Mouse (Mus musculus): ENCODE results near the gene Mllt10. TPM values are rescaled to one million over a fixed set of nuclear protein-coding genes. Genes with fewer than 3 reads are reported as not detected.

Gene Mllt10
- polyA plus RNA-seq, 1 experiment from 2014 or later, result 50.0 TPM

DNA sequence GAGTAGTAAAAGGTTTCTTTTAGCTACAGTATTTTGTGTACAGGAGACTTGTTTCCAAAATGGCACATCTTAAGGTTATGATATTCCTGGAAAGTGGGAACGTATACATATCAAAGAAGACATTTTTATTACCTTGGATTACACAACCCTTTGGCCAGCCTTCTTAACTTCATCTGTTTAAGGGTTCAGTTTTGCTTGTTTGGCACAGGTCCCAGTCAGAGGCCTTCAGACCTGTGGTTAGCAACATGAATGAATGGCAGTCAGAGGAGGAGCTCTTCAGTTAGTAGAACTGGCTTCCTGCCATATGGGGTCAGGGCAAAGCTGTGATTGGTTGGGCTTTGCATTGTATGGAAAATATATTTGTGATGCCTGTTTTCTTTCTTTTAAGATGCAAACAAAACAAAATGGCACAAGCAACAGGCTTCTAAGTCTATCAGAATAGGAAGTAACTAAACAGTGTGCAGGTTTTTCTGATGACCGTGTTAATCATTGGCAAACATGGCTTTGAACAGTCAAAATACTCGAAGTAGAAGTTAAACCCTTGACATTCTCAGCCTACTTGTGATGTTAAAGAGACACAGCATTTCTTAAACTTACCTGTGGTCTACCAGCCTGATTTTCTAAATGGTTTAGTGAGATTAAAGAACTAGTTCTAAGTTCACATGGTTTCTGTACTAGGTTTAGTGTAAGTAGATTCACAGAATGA, 140.8 kb downstream of the Mllt10 start:
- H3K27me3 ChIP-seq, result no peaks in the 10 kb centered on the region
- 64% methylated on average over 3 of the region's 3 CpGs for WGBS
- H3K36me3 ChIP-seq, result peaks cover 13% of the 10 kb centered on the region
- H3K4me1 ChIP-seq (replicated peaks), result no peaks in the 10 kb centered on the region
- H3K4me2 ChIP-seq, result no peak overlapping the region
- no peak overlapping the region for H3K4me3 ChIP-seq
- H3K27ac ChIP-seq (replicated peaks), result no peak overlapping the region
- no peaks in the 10 kb centered on the region for H3K9me3 ChIP-seq
- ATAC-seq (ENCODE audit: low FRiP score, low read depth), result 0 out of 2 replicates have a peak, but pooled peaks have one; percentile 51
- H3K9ac ChIP-seq, result no peak overlapping the region

DNA sequence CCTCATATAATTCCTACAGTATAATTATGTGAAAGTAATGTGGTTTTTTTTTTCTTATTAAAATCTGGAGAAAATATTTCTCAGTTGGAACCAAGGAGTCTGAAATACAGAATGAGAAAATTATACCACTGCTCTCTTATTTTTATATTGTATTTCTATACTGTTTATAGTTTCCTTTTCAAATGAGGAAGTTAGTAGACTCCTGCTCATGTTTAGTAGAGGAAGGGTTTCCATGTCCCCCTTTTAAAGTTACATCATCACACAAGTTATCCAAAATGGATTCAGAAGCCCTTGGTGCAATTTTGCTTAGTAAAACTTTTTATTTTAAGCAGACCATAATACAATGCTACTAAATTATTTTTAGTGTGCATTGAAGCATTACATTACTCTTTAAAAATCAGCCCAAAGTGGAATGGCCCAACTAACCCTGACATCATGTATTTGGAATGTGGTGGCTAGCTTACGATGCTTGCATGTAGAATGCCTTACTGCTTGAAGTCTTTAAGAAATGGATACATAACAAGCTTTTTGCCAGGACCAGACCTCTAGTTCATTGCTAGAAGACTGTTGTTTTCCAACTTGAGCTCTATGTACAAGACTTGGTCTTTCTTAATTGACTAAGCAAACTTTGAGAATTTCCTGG, 146.9 kb downstream of the Mllt10 start:
- no peak overlapping the region for H3K9ac ChIP-seq
- H3K4me1 ChIP-seq (replicated peaks), result peaks cover 4% of the 10 kb centered on the region
- ATAC-seq (ENCODE audit: low FRiP score, low read depth), result no peak
- H3K9me3 ChIP-seq, result no peaks in the 10 kb centered on the region
- H3K36me3 ChIP-seq, result peaks cover 39% of the 10 kb centered on the region
- no peak overlapping the region for H3K27ac ChIP-seq (replicated peaks)
- no peaks in the 10 kb centered on the region for H3K27me3 ChIP-seq
- WGBS, result 92% methylated on average over 1 of the region's 1 CpGs
- H3K4me3 ChIP-seq, result no peak overlapping the region
- H3K4me2 ChIP-seq, result no peak overlapping the region

DNA sequence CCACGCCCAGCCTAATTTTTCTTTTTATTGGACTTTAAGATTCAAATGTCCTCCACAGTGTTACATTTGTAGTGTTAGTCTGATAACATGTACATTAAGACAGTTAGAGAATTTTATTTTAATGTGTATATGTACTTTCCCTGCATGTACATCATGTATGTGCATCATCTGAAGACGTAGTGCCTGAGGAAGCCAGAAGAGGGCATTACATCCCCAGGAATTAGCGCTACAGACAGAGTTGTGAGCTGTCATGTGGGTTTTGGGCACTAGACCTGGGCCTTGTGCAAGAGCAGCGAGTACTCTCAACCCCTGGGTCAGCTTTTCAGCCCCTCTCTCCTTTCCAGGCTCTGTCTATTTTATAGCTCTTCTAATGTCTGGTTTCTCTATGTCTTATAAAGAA, 147.9 kb downstream of the Mllt10 start:
- Histone ChIP-seq H3K9ac (no peak overlapping the region), H3K27ac (replicated peaks) (no peak overlapping the region), H3K4me1 (replicated peaks) (peaks cover 4% of the 10 kb centered on the region), H3K4me2 (no peak overlapping the region), H3K4me3 (no peak overlapping the region), H3K27me3 (no peaks in the 10 kb centered on the region), H3K36me3 (peaks cover 40% of the 10 kb centered on the region), H3K9me3 (no peaks in the 10 kb centered on the region)
- 92% methylated on average over 4 of the region's 4 CpGs for WGBS
- ATAC-seq (ENCODE audit: low FRiP score, low read depth), result no peak

DNA sequence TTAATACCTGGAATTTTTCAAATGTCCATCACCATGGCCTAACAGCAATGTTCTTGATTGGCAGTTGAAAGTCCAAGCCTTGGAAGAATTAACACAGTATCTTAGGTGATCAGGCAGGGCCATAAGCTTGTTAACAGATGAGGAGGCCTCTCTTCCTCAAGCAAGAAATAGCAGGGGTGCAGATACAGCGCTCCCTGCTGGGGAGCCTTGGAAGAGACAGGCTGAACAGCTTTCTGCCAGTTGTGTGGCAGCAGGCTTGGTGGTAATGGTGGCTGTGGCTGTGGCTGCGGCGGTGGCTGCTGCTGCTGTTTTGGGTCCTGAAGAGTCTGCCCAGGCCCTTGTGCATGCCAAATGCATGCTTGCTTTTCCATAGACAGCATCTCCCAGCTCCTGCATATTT, 150.1 kb downstream of the Mllt10 start:
- H3K4me1 ChIP-seq (replicated peaks), result peaks cover 4% of the 10 kb centered on the region
- H3K9ac ChIP-seq, result no peak overlapping the region
- no peak for ATAC-seq (ENCODE audit: low FRiP score, low read depth)
- H3K4me3 ChIP-seq, result no peak overlapping the region
- no peak overlapping the region for H3K27ac ChIP-seq (replicated peaks)
- H3K9me3 ChIP-seq, result no peaks in the 10 kb centered on the region
- 75% methylated on average over 3 of the region's 3 CpGs for WGBS
- peaks cover 37% of the 10 kb centered on the region for H3K36me3 ChIP-seq
- H3K27me3 ChIP-seq, result no peaks in the 10 kb centered on the region
- no peak overlapping the region for H3K4me2 ChIP-seq

DNA sequence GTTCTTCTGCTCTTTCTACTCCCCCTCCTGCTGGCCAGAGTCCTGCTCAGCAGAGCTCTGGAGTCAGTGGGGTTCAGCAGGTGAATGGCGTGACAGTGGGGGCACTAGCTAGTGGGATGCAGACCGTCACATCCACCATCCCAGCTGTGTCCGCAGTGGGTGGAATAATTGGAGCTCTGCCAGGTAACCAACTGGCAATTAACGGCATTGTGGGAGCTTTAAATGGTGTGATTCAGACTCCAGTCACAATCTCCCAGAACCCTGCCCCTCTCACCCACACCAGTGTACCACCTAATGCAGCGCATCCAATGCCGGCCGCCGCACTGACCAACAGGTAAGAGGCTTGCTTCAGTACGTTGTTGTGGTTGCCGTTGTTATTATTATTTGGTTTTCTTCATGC, 151.8 kb downstream of the Mllt10 start:
- Histone ChIP-seq H3K4me1 (replicated peaks) (peaks cover 4% of the 10 kb centered on the region), H3K36me3 (peaks cover 41% of the 10 kb centered on the region), H3K4me2 (no peak overlapping the region), H3K27me3 (no peaks in the 10 kb centered on the region), H3K9ac (no peak overlapping the region), H3K9me3 (no peaks in the 10 kb centered on the region), H3K4me3 (no peak overlapping the region), H3K27ac (replicated peaks) (no peak overlapping the region)
- ATAC-seq (ENCODE audit: low FRiP score, low read depth), result peak; percentile 54
- WGBS, result 61% methylated on average over 10 of the region's 10 CpGs

DNA sequence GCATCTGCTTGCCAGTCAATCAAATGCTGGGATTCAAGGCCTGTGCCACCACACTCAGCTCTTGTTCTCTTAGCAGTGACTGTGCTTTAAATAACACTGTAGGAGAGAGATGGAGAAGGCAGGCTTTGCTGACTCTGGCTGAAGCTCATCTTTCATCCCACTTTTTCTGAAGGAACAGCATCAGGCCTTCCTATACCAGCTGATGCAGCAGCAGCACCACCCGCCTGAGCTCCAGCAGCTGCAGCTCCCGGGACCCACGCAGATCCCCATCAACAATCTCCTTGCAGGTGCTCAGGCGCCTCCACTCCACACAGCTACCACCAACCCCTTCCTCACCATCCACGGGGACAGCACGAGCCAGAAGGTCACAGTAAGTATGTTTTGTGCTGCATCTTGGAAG, 153.5 kb downstream of the Mllt10 start:
- H3K9ac ChIP-seq, result no peak overlapping the region
- no peak overlapping the region for H3K4me3 ChIP-seq
- H3K4me1 ChIP-seq (replicated peaks), result peaks cover 4% of the 10 kb centered on the region
- H3K27me3 ChIP-seq, result no peaks in the 10 kb centered on the region
- peaks cover 44% of the 10 kb centered on the region for H3K36me3 ChIP-seq
- no peak overlapping the region for H3K4me2 ChIP-seq
- no peaks in the 10 kb centered on the region for H3K9me3 ChIP-seq
- WGBS, result 79% methylated on average over 6 of the region's 6 CpGs
- ATAC-seq (ENCODE audit: low FRiP score, low read depth), result no peak
- H3K27ac ChIP-seq (replicated peaks), result no peak overlapping the region

DNA sequence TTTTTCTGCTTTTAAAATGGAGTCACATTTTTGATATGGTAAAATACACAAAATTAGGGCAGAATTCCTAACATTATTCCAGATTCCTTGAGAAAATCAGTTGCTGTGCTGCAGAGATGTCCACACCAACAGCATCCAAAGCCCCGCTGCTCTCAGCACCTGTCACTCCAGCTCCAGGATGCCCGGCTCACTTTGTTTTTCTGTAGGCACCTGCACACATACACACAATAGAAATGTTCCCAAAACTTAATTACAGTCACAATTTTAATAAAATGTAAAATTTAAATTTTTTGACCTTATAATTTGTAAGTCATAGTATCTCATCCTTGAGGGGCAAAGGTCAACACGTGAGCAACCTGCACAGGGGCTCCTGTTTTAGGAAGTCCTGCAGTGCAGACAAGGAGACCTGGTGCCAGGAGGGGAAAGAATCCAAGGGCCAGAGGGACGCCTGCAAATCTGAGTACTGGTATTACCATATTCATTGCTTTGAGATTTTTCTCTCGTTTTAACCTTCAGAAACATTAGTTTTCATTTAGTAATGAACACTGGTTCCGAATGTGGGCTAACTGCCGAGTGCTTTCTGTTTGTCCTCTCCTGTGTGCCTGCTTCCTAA, 154.3 kb downstream of the Mllt10 start:
- Histone ChIP-seq H3K36me3 (peaks cover 47% of the 10 kb centered on the region), H3K27ac (replicated peaks) (no peak overlapping the region), H3K4me2 (no peak overlapping the region), H3K4me3 (no peak overlapping the region), H3K4me1 (replicated peaks) (peaks cover 4% of the 10 kb centered on the region), H3K9ac (no peak overlapping the region), H3K9me3 (no peaks in the 10 kb centered on the region), H3K27me3 (no peaks in the 10 kb centered on the region)
- WGBS, result 87% methylated on average over 7 of the region's 7 CpGs
- no peak for ATAC-seq (ENCODE audit: low FRiP score, low read depth)

DNA sequence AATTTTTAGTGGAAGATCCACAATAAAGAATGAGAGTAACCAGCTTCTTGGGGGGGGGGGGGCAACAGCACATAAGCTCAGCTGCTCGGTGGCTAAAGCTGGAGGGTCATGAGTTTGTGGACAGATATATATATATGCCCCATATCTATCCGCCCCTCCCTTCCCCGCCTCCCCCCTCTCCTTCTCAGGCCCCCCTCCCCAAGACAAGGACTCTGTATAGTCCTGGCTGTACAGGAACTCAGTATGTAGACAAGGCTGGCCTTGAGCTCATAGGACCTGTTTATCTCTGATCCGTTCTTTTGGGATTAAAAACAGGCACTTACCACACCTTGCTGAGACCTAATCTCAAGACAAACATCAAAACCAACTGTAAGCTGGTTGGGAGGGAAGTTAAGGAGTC, 154.9 kb downstream of the Mllt10 start:
- Histone ChIP-seq H3K4me1 (replicated peaks) (peaks cover 4% of the 10 kb centered on the region), H3K9me3 (no peaks in the 10 kb centered on the region), H3K27ac (replicated peaks) (no peak overlapping the region), H3K4me3 (no peak overlapping the region), H3K36me3 (peaks cover 46% of the 10 kb centered on the region), H3K4me2 (no peak overlapping the region), H3K9ac (no peak overlapping the region), H3K27me3 (no peaks in the 10 kb centered on the region)
- 83% methylated on average over 4 of the region's 4 CpGs for WGBS
- no peak for ATAC-seq (ENCODE audit: low FRiP score, low read depth)

DNA sequence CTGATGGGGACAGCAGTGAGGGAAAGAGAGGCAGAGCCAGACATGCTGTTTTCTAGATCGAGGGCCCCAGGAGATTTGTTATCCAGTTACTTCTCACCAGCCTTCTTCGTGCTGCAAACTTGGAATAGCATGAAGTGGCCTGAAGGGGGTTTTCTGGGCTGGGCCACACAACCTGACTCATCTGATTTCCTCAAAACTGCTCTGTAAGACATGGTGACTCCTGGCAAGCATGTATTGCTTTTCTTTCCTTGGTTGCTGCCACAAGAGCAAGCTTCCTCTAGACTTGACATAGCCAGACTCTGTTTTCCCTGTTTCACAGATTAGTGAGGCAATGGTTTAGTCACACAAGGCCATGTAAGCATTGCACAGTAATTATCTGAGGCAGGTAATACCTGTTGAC, 159.0 kb downstream of the Mllt10 start:
- peaks cover 46% of the 10 kb centered on the region for H3K36me3 ChIP-seq
- no peak overlapping the region for H3K4me3 ChIP-seq
- ATAC-seq (ENCODE audit: low FRiP score, low read depth), result no peak
- H3K27me3 ChIP-seq, result no peaks in the 10 kb centered on the region
- H3K4me2 ChIP-seq, result no peak overlapping the region
- H3K27ac ChIP-seq (replicated peaks), result no peak overlapping the region
- H3K9ac ChIP-seq, result no peak overlapping the region
- 74% methylated on average over 2 of the region's 2 CpGs for WGBS
- 0 out of 2 replicates have a peak, but pooled peaks cover 5% of the 10 kb centered on the region for H3K4me1 ChIP-seq (replicated peaks)
- no peaks in the 10 kb centered on the region for H3K9me3 ChIP-seq

DNA sequence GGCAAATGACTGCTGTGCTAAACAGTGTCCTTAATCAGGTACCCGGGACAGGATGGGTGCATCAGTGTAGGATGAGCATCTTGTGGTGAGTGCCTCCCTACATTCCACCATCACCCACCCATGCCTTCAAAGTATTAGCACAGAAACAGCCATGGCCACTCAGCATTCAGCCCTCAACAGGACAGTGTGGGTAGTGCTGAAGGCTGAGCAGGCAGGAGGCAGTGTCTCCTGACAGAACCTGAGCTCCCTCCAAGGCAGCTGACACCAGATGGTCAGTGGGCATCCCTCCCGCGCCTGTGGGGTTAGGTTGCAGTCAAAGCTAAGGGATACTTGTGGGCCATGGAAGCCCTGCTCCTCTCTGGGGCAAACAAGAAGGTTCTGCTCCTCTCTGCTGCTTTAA, 162.8 kb downstream of the Mllt10 start:
- no peak overlapping the region for H3K9ac ChIP-seq
- 0 out of 2 replicates have a peak, but pooled peaks cover 5% of the 10 kb centered on the region for H3K4me1 ChIP-seq (replicated peaks)
- no peaks in the 10 kb centered on the region for H3K27me3 ChIP-seq
- H3K9me3 ChIP-seq, result no peaks in the 10 kb centered on the region
- H3K27ac ChIP-seq (replicated peaks), result no peak overlapping the region
- H3K4me2 ChIP-seq, result no peak overlapping the region
- 70% methylated on average over 3 of the region's 3 CpGs for WGBS
- H3K36me3 ChIP-seq, result peaks cover 28% of the 10 kb centered on the region
- no peak overlapping the region for H3K4me3 ChIP-seq
- ATAC-seq (ENCODE audit: low FRiP score, low read depth), result peak; percentile 71

DNA sequence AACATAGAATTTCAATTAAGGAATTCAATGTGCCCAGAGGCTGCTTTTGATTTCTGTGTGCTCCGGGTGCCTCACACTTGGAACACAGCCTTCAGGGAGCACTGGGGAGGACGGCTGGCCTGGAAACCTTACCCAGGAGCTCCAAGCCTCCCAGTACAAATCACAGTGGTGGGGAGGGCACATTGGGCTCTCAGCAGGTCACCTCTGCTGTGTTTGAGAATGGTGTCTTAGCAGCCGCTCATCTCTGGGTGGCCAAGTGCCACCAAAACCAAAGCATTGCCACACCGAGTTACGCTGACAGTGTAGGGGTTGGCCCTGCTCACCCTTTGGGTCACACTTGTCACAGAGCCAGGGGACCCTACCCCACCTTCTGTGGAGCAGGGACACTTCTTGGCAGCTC, 163.5 kb downstream of the Mllt10 start:
- 65% methylated on average over 5 of the region's 5 CpGs for WGBS
- no peak overlapping the region for H3K4me2 ChIP-seq
- no peak overlapping the region for H3K4me3 ChIP-seq
- 0 out of 2 replicates have a peak, but pooled peaks cover 5% of the 10 kb centered on the region for H3K4me1 ChIP-seq (replicated peaks)
- peaks cover 22% of the 10 kb centered on the region for H3K36me3 ChIP-seq
- ATAC-seq (ENCODE audit: low FRiP score, low read depth), result 0 out of 2 replicates have a peak, but pooled peaks have one; percentile 17
- no peak overlapping the region for H3K9ac ChIP-seq
- no peak overlapping the region for H3K27ac ChIP-seq (replicated peaks)
- H3K9me3 ChIP-seq, result no peaks in the 10 kb centered on the region
- no peaks in the 10 kb centered on the region for H3K27me3 ChIP-seq

DNA sequence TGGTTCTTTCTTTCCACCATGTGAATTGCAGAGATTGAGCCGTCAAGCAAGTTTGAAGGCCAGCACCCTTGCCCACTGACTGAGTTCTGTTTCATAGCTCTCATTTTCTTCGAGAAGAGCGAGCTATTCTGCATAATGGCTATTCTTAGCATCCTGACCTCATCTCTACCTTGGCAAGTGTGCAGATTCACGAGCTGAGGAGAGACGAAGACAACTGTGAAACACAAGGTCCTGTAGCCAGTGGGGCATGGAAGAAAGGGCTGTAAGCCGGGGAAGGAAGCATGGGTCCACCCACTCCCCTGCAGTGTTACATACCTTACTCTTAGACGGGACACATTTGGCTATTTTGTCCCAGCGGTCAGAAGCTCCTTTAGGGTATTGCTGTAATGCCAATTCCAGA, 164.1 kb downstream of the Mllt10 start:
- Histone ChIP-seq H3K27me3 (no peaks in the 10 kb centered on the region), H3K4me2 (no peak overlapping the region), H3K9me3 (no peaks in the 10 kb centered on the region), H3K4me3 (no peak overlapping the region), H3K9ac (no peak overlapping the region), H3K36me3 (peaks cover 18% of the 10 kb centered on the region), H3K27ac (replicated peaks) (no peak overlapping the region), H3K4me1 (replicated peaks) (0 out of 2 replicates have a peak, but pooled peaks cover 5% of the 10 kb centered on the region)
- WGBS, result 76% methylated on average over 8 of the region's 8 CpGs
- ATAC-seq (ENCODE audit: low FRiP score, low read depth), result no peak

Measured in hindbrain, embryonic 15.5 days (tissue).